ENCODE assay signal across 8 mouse cellular contexts in genomic region chr16:38713404-38714258, GRCm38 (mm10). TPM values are rescaled to one million over a fixed set of nuclear protein-coding genes. Genes with fewer than 3 reads are reported as not detected.
A peak's percentile ranks its signal among the peaks of the same experiment; 100 is the strongest.
DNase-seq lines count a peak whose midpoint lies in the region; ATAC-seq and TF ChIP-seq lines count a peak whose summit lies in the region.

No protein-coding gene starts in this region.

- peak overlapping the region; percentile 75 for H3K4me2 ChIP-seq in limb, embryonic 11.5 days (ENCODE audit: low read depth, severe bottlenecking)
- H3K4me2 ChIP-seq in neural tube, embryonic 14.5 days (ENCODE audit: low read depth, low read length) = peak overlapping the region; percentile 88

- H3K36me3 ChIP-seq in spleen, adult 2 months (ENCODE audit: control insufficient read depth, insufficient read depth, low read length) = no peaks in the 10 kb centered on the region
- no peaks in the 10 kb centered on the region for H3K36me3 ChIP-seq in limb, embryonic 11.5 days (ENCODE audit: control insufficient read depth, insufficient read depth, low read length)
- no peaks in the 10 kb centered on the region for H3K36me3 ChIP-seq in neural tube, embryonic 14.5 days (ENCODE audit: control insufficient read depth, insufficient read depth, low read length)

- 14% methylated on average over 17 of the region's 17 CpGs for WGBS in spleen, adult 2 months
- 19% methylated on average over 17 of the region's 17 CpGs for WGBS in limb, embryonic 11.5 days
- WGBS in neural tube, embryonic 14.5 days = 28% methylated on average over 17 of the region's 17 CpGs

- peak; percentile 24 for DNase-seq in adrenal gland, postnatal 14 days
- DNase-seq in adrenal gland, postnatal 36 days = no peak
- DNase-seq in spleen, adult 2 months (ENCODE audit: low read depth in 1 of 2, low spot score in 2 of 2) = no peak
- no peak for DNase-seq in spleen, adult 18-20 months
- DNase-seq in limb, embryonic 11.5 days (ENCODE audit: low spot score) = no peak
- DNase-seq in yolk sac, embryonic 10.5 days (ENCODE audit: low spot score) = no peak
- DNase-seq in spleen, postnatal 10 days (ENCODE audit: low spot score in 2 of 2) = no peak

- TF ChIP-seq POLR2A in spleen, adult 2 months (IDR thresholded peaks at IDR 0.05; ENCODE audit: low read depth, low read length) = no peak

- H3K9me3 ChIP-seq in limb, embryonic 11.5 days (ENCODE audit: control insufficient read depth, low read length) = no peaks in the 10 kb centered on the region
- no peaks in the 10 kb centered on the region for H3K9me3 ChIP-seq in neural tube, embryonic 14.5 days (ENCODE audit: control insufficient read depth, low read length)

- ATAC-seq in limb, embryonic 11.5 days (ENCODE audit: insufficient number of reproducible peaks, low FRiP score, low TSS enrichment, low read depth) = peak; percentile 61; the same call in 1 of the 2 replicates
- ATAC-seq in neural tube, embryonic 14.5 days (ENCODE audit: low read depth) = peak; percentile 45; the same call in 1 of the 2 replicates

- H3K4me3 ChIP-seq in spleen, adult 2 months (ENCODE audit: extremely low read depth, insufficient read depth, insufficient read length) = peak overlapping the region; percentile 71
- peak overlapping the region; percentile 53 for H3K4me3 ChIP-seq in limb, embryonic 11.5 days (ENCODE audit: low read depth, low read length)
- peak overlapping the region; percentile 55 for H3K4me3 ChIP-seq in neural tube, embryonic 14.5 days (ENCODE audit: low read depth, low read length)

- H3K9ac ChIP-seq in limb, embryonic 11.5 days (ENCODE audit: low read length) = peak overlapping the region; percentile 78
- H3K9ac ChIP-seq in neural tube, embryonic 14.5 days (replicated peaks; ENCODE audit: low read depth, low read length) = peak overlapping the region; percentile 69

- TF ChIP-seq CTCF in spleen, adult 2 months (IDR thresholded peaks at IDR 0.05; ENCODE audit: extremely low read depth, insufficient read depth, insufficient read length, insufficient replicate concordance) = no peak

- H3K4me1 ChIP-seq in spleen, adult 2 months (ENCODE audit: control insufficient read depth, insufficient read depth, insufficient read length) = peaks cover 10% of the 10 kb centered on the region; the same call in 1 of the 2 replicates
- no peaks in the 10 kb centered on the region for H3K4me1 ChIP-seq in limb, embryonic 11.5 days (ENCODE audit: control insufficient read depth, insufficient read depth, low read length)
- peaks cover 12% of the 10 kb centered on the region; the same call in 1 of the 2 replicates for H3K4me1 ChIP-seq in neural tube, embryonic 14.5 days (ENCODE audit: control insufficient read depth, insufficient read depth, low read length)

- no peaks in the 10 kb centered on the region for H3K27me3 ChIP-seq in spleen, adult 2 months (ENCODE audit: control insufficient read depth, insufficient read depth, low read length)
- H3K27me3 ChIP-seq in limb, embryonic 11.5 days (ENCODE audit: control insufficient read depth, insufficient read depth, low read length) = no peaks in the 10 kb centered on the region
- no peaks in the 10 kb centered on the region for H3K27me3 ChIP-seq in neural tube, embryonic 14.5 days (ENCODE audit: control insufficient read depth, insufficient read depth, low read length)

- peak overlapping the region; percentile 83 for H3K27ac ChIP-seq in spleen, adult 2 months (ENCODE audit: insufficient read depth, low read length)
- H3K27ac ChIP-seq in limb, embryonic 11.5 days (replicated peaks; ENCODE audit: low read depth, low read length) = peak overlapping the region; percentile 84
- peak overlapping the region; percentile 57 for H3K27ac ChIP-seq in neural tube, embryonic 14.5 days (ENCODE audit: low read depth, low read length)

RNA-seq across cellular contexts. Expression of gene Arhgap31, which starts 0.6 kb away (rescaled TPM):
- total RNA-seq in adrenal gland, postnatal 14 days (2021) = 34.8 and 37.5 TPM in 2 replicates
- 10 to 100 TPM; 21.3 to 33.7 TPM for total RNA-seq in adrenal gland, postnatal 36 days (2021)
- 3.7 and 3.8 TPM in 2 replicates for polyA plus RNA-seq in spleen, adult 2 months (2012; rRNA removed)
- polyA plus RNA-seq in limb, embryonic 11.5 days (2014; fragmentation: Nextera tagmentation; extraction: Ambion mirVana) = 5.4 and 6.5 TPM in 2 replicates
- polyA plus RNA-seq in neural tube, embryonic 14.5 days (2014; fragmentation: Nextera tagmentation; extraction: Ambion mirVana) = 3.8 and 7.8 TPM in 2 replicates

RNA-seq across cellular contexts. Expression of gene B4galt4, which starts 28.4 kb away (rescaled TPM):
- total RNA-seq in adrenal gland, postnatal 14 days (2021) = 12.9 and 15.2 TPM in 2 replicates
- 10 to 100 TPM in 1 of 2 experiments, 1 to 10 TPM in 1; 9.0 to 13.0 TPM for total RNA-seq in adrenal gland, postnatal 36 days (2021)
- polyA plus RNA-seq in spleen, adult 2 months (2012; rRNA removed) = 1.5 and 2.3 TPM in 2 replicates
- 26.8 and 27.8 TPM in 2 replicates for polyA plus RNA-seq in limb, embryonic 11.5 days (2014; fragmentation: Nextera tagmentation; extraction: Ambion mirVana)
- 32.7 and 34.9 TPM in 2 replicates for polyA plus RNA-seq in neural tube, embryonic 14.5 days (2014; fragmentation: Nextera tagmentation; extraction: Ambion mirVana)
